Mouse (Mus musculus) lung, embryonic 16.5 days (tissue): ENCODE data around the gene Zbtb8a. TPM values are rescaled to one million over a fixed set of nuclear protein-coding genes. Genes with fewer than 3 reads are reported as not detected.
"Not testable (repeated sequence)": the region's sequence is repeated elsewhere in the genome, so short reads cannot be mapped to it uniquely, and the experiment has no call there.

Experiments used
- ATAC-seq: fragments of 200-750 bp; cut with Nextera tagmentation; 2 replicates; pipeline ENCODE4 v1.8.0; 2017; ENCODE audit warnings: low read depth, mild to moderate bottlenecking, moderate library complexity
- H3K27ac ChIP-seq: fragments of 300-500 bp; sonication (generic); 2 replicates; pipeline ENCODE4 v1.5.1; 2014; ENCODE audit warnings: mild to moderate bottlenecking, control low read depth, low read length
- H3K27me3 ChIP-seq: fragments of 300-500 bp; sonication (generic); 2 replicates; pipeline ENCODE4 v1.6.1; 2014; ENCODE audit warnings: low read depth, low read length, mixed read lengths; ENCODE audit not compliant: control insufficient read depth, insufficient read depth
- H3K36me3 ChIP-seq: fragments of 300-500 bp; sonication (generic); 2 replicates; pipeline ENCODE4 v1.6.1; 2014; ENCODE audit warnings: low read length; ENCODE audit not compliant: control insufficient read depth, insufficient read depth
- H3K4me1 ChIP-seq: fragments of 300-500 bp; sonication (generic); replicated peaks from 2 replicates; pipeline ENCODE4 v1.6.1; 2014; ENCODE audit warnings: low read length, mixed read lengths; ENCODE audit not compliant: control insufficient read depth, insufficient read depth
- H3K4me2 ChIP-seq: fragments of 300-500 bp; sonication (generic); 2 replicates; pipeline ENCODE4 v1.6.1; 2014; ENCODE audit warnings: low read depth, low read length, control low read depth
- H3K4me3 ChIP-seq: fragments of 300-500 bp; sonication (generic); 2 replicates; pipeline ENCODE4 v1.5.1; 2014; ENCODE audit warnings: mild to moderate bottlenecking, low read length, control low read depth
- H3K9ac ChIP-seq: fragments of 300-500 bp; sonication (generic); 2 replicates; pipeline ENCODE4 v1.6.1; 2014; ENCODE audit warnings: low read length, control low read depth
- H3K9me3 ChIP-seq: fragments of 300-500 bp; sonication (generic); 2 replicates; pipeline ENCODE4 v1.6.1; 2016; ENCODE audit warnings: low read length; ENCODE audit not compliant: control insufficient read depth
- WGBS: fragments of 180-500 bp; shearing (Covaris S2); extraction: QIAGEN DNeasy Blood & Tissue Kit; methylation state at CpG from one replicate; pipeline ENCODE4 v1.1.7; 2014; 5-methylcytosine and 5-hydroxymethylcytosine counted together
- polyA plus RNA-seq: library from polyadenylated mRNA; unstranded; fragments of >200 nt; fragmentation: Nextera tagmentation; extraction: Ambion mirVana; gene quantifications from 2 replicates; pipeline ENCODE4 v1.2.1, GENCODE M21; 2015

The Zbtb8a gene
- 21.7 and 22.0 TPM in 2 replicates for polyA plus RNA-seq

GRCm38 (mm10) chr4:129377601-129378390 is at the start of gene Zbtb8a:
Gene Zbtb8a, minus strand, starts transcription at chr4:129378116.
- peak within 1 kb of the TSS; percentile 68 for H3K4me3 ChIP-seq
- peak within 1 kb of the TSS; percentile 79 for H3K4me2 ChIP-seq
- H3K9me3 ChIP-seq: no peaks in the 10 kb centered on the region
- ATAC-seq: peak; percentile 71
- under 1% methylated on average over 58 of the region's 65 CpGs for WGBS
- no peaks in the 10 kb centered on the region for H3K27me3 ChIP-seq
- peaks cover 6% of the 10 kb centered on the region; the same call in 1 of the 2 replicates for H3K4me1 ChIP-seq
- H3K9ac ChIP-seq: peak within 1 kb of the TSS; percentile 84
- H3K27ac ChIP-seq: peak within 1 kb of the TSS; percentile 94
- no peaks in the 10 kb centered on the region for H3K36me3 ChIP-seq

- Histone ChIP-seq H3K27me3 (no peaks in the 10 kb centered on the region), H3K4me2 (no peak overlapping the region), H3K4me1 (no peaks in the 10 kb centered on the region), H3K9me3 (0 out of 2 replicates have a peak, but pooled peaks cover 2% of the 10 kb centered on the region), H3K27ac (no peak overlapping the region), H3K36me3 (no peaks in the 10 kb centered on the region), H3K4me3 (no peak overlapping the region), H3K9ac (no peak overlapping the region)
- 67% methylated on average over 5 of the region's 5 CpGs for WGBS
- no peak for ATAC-seq
These were observed 40.4 kb upstream of the Zbtb8a start for GRCm38 (mm10) chr4:129418321-129418720.

GRCm38 (mm10) chr4:129416478-129416877 is 38.6 kb upstream of the Zbtb8a start:
- no peak overlapping the region for H3K27ac ChIP-seq
- no peaks in the 10 kb centered on the region for H3K36me3 ChIP-seq
- no peak overlapping the region for H3K4me2 ChIP-seq
- 28% methylated on average over 5 of the region's 5 CpGs for WGBS
- H3K9ac ChIP-seq: 0 out of 2 replicates have a peak overlapping the region, but pooled peaks have one; percentile 15
- H3K4me3 ChIP-seq: no peak overlapping the region
- 0 out of 2 replicates have a peak, but pooled peaks cover 2% of the 10 kb centered on the region for H3K9me3 ChIP-seq
- ATAC-seq: no peak
- no peaks in the 10 kb centered on the region for H3K4me1 ChIP-seq
- no peaks in the 10 kb centered on the region for H3K27me3 ChIP-seq

GRCm38 (mm10) chr4:129415892-129416291 is 38.0 kb upstream of the Zbtb8a start:
- Histone ChIP-seq H3K9ac (no peak overlapping the region), H3K9me3 (0 out of 2 replicates have a peak, but pooled peaks cover 2% of the 10 kb centered on the region), H3K4me1 (no peaks in the 10 kb centered on the region), H3K36me3 (no peaks in the 10 kb centered on the region), H3K27ac (no peak overlapping the region), H3K4me3 (no peak overlapping the region), H3K4me2 (no peak overlapping the region), H3K27me3 (no peaks in the 10 kb centered on the region)
- WGBS: 93% methylated on average over 5 of the region's 5 CpGs
- no peak for ATAC-seq

GRCm38 (mm10) chr4:129410991-129411390 is 33.1 kb upstream of the Zbtb8a start:
- H3K4me2 ChIP-seq: no peak overlapping the region
- ATAC-seq: no peak
- no peaks in the 10 kb centered on the region for H3K36me3 ChIP-seq
- 0 out of 2 replicates have a peak, but pooled peaks cover 1% of the 10 kb centered on the region for H3K4me1 ChIP-seq
- no peak overlapping the region for H3K9ac ChIP-seq
- H3K4me3 ChIP-seq: no peak overlapping the region
- H3K9me3 ChIP-seq: 0 out of 2 replicates have a peak, but pooled peaks cover 2% of the 10 kb centered on the region
- no peaks in the 10 kb centered on the region for H3K27me3 ChIP-seq
- H3K27ac ChIP-seq: no peak overlapping the region

- H3K27ac ChIP-seq, H3K36me3 ChIP-seq, ATAC-seq, H3K4me1 ChIP-seq, H3K4me3 ChIP-seq, H3K9ac ChIP-seq, H3K27me3 ChIP-seq, H3K9me3 ChIP-seq, H3K4me2 ChIP-seq: not testable (repeated sequence)
- WGBS: 84% methylated on average over 3 of the region's 3 CpGs
These were observed 32.6 kb upstream of the Zbtb8a start for GRCm38 (mm10) chr4:129410532-129410931.

GRCm38 (mm10) chr4:129406447-129406846 is 28.5 kb upstream of the Zbtb8a start:
- ATAC-seq: peak; percentile 95
- Histone ChIP-seq H3K4me3 (peak overlapping the region; percentile 43), H3K27me3 (peaks cover 2% of the 10 kb centered on the region; the same call in 1 of the 2 replicates), H3K4me2 (peak overlapping the region; percentile 57), H3K4me1 (0 out of 2 replicates have a peak, but pooled peaks cover 3% of the 10 kb centered on the region), H3K36me3 (no peaks in the 10 kb centered on the region), H3K9me3 (no peaks in the 10 kb centered on the region), H3K9ac (peak overlapping the region; percentile 58), H3K27ac (no peak overlapping the region)
- WGBS: 4% methylated on average over 25 of the region's 25 CpGs

GRCm38 (mm10) chr4:129399813-129400212 is 21.9 kb upstream of the Zbtb8a start:
- WGBS: 72% methylated on average over 4 of the region's 4 CpGs
- Histone ChIP-seq H3K27ac (no peak overlapping the region), H3K36me3 (no peaks in the 10 kb centered on the region), H3K4me2 (no peak overlapping the region), H3K27me3 (no peaks in the 10 kb centered on the region), H3K9me3 (no peaks in the 10 kb centered on the region), H3K4me1 (no peaks in the 10 kb centered on the region), H3K4me3 (no peak overlapping the region), H3K9ac (no peak overlapping the region)
- no peak for ATAC-seq

GRCm38 (mm10) chr4:129396960-129397359 is 19.0 kb upstream of the Zbtb8a start:
- Histone ChIP-seq H3K36me3 (no peaks in the 10 kb centered on the region), H3K4me1 (no peaks in the 10 kb centered on the region), H3K27ac (peak overlapping the region; percentile 38; the same call in 1 of the 2 replicates), H3K27me3 (no peaks in the 10 kb centered on the region), H3K9ac (no peak overlapping the region), H3K4me3 (no peak overlapping the region), H3K9me3 (no peaks in the 10 kb centered on the region), H3K4me2 (no peak overlapping the region)
- 29% methylated on average over 3 of the region's 3 CpGs for WGBS
- ATAC-seq: peak; percentile 85
